Mouse (Mus musculus) embryonic facial prominence, embryonic 14.5 days (tissue): ENCODE measurements at regions not wholly inside any gene's neighbourhood (a gene's known extent, or its start where the extent isn't known, plus 50 kb on each side); places are given as distances from the start of the nearest gene placed in this dataset.

Experiments
- ATAC-seq: fragments of 200-750 bp; cut with Nextera tagmentation; 2 replicates; pipeline ENCODE4 v1.8.0; 2017; ENCODE audit warnings: low read depth, moderate number of reproducible peaks, moderate TSS enrichment
- DNase-seq: peaks from one replicate; pipeline ENCODE4 v3.0.0-alpha.2; 2015; ENCODE audit warnings: low spot score
- H3K27ac ChIP-seq: fragments of 300-500 bp; sonication (generic); replicated peaks from 2 replicates; pipeline ENCODE4 v1.5.1; 2014; ENCODE audit warnings: low read depth, mild to moderate bottlenecking, low read length, moderate library complexity
- H3K27me3 ChIP-seq: fragments of 300-500 bp; sonication (generic); replicated peaks from 2 replicates; pipeline ENCODE4 v1.6.1; 2014; ENCODE audit warnings: low read length; ENCODE audit not compliant: control insufficient read depth, insufficient read depth
- H3K36me3 ChIP-seq: fragments of 300-500 bp; sonication (generic); 2 replicates; pipeline ENCODE4 v1.6.1; 2014; ENCODE audit warnings: low read length, mixed read lengths; ENCODE audit not compliant: control insufficient read depth, insufficient read depth
- H3K4me1 ChIP-seq: fragments of 300-500 bp; sonication (generic); 2 replicates; pipeline ENCODE4 v1.6.1; 2014; ENCODE audit warnings: antibody characterized with exemption, low read length; ENCODE audit not compliant: control insufficient read depth, insufficient read depth
- H3K4me2 ChIP-seq: fragments of 300-500 bp; sonication (generic); 2 replicates; pipeline ENCODE4 v1.6.1; 2014; ENCODE audit warnings: low read depth, mild to moderate bottlenecking, low read length, moderate library complexity, mixed read lengths
- H3K4me3 ChIP-seq: fragments of 300-500 bp; sonication (generic); 2 replicates; pipeline ENCODE4 v1.5.1; 2014; ENCODE audit warnings: low read depth, mild to moderate bottlenecking, low read length
- H3K9ac ChIP-seq: fragments of 300-500 bp; sonication (generic); 2 replicates; pipeline ENCODE4 v1.6.1; 2014; ENCODE audit warnings: low read depth, mild to moderate bottlenecking, low read length, moderate library complexity, mixed read lengths
- H3K9me3 ChIP-seq: fragments of 300-500 bp; sonication (generic); 2 replicates; pipeline ENCODE4 v1.6.1; 2016; ENCODE audit warnings: low read length; ENCODE audit not compliant: control insufficient read depth
- WGBS: fragments of 180-500 bp; shearing (Covaris S2); extraction: QIAGEN DNeasy Blood & Tissue Kit; methylation state at CpG from one replicate; pipeline ENCODE4 v1.1.7; 2014; 5-methylcytosine and 5-hydroxymethylcytosine counted together

GRCm38 (mm10) chr5:73930205-73930604, 138.0 kb downstream of the Usp46 start:
- 0 out of 2 replicates have a peak overlapping the region, but pooled peaks have one; percentile 18 for H3K27ac ChIP-seq

GRCm38 (mm10) chr5:73937799-73938198, 130.4 kb downstream of the Usp46 start:
- Histone ChIP-seq H3K36me3 (no peaks in the 10 kb centered on the region), H3K27ac (no peak overlapping the region), H3K9me3 (no peaks in the 10 kb centered on the region), H3K27me3 (no peaks in the 10 kb centered on the region), H3K4me2 (no peak overlapping the region), H3K4me3 (no peak overlapping the region), H3K9ac (no peak overlapping the region), H3K4me1 (no peaks in the 10 kb centered on the region)
- ATAC-seq, result no peak
- WGBS, result 64% methylated on average over 2 of the region's 2 CpGs
- DNase-seq, result no peak

More at GRCm38 (mm10) chr5:73930205-73930604, 138.0 kb downstream of the Usp46 start:
- no peak overlapping the region for H3K4me3 ChIP-seq
- peaks cover 8% of the 10 kb centered on the region for H3K4me1 ChIP-seq
- H3K9me3 ChIP-seq, result no peaks in the 10 kb centered on the region
- H3K9ac ChIP-seq, result no peak overlapping the region
- H3K4me2 ChIP-seq, result no peak overlapping the region
- H3K27me3 ChIP-seq, result no peaks in the 10 kb centered on the region
- peak; percentile 67; the same call in 1 of the 2 replicates for ATAC-seq
- WGBS, result 45% methylated on average over 5 of the region's 5 CpGs
- no peaks in the 10 kb centered on the region for H3K36me3 ChIP-seq
- DNase-seq, result peak; percentile 83

GRCm38 (mm10) chr5:73938450-73938849, 129.8 kb downstream of the Usp46 start:
- no peaks in the 10 kb centered on the region for H3K9me3 ChIP-seq
- H3K4me2 ChIP-seq, result no peak overlapping the region
- WGBS, result 22% methylated on average over 4 of the region's 4 CpGs
- H3K4me3 ChIP-seq, result no peak overlapping the region
- peak; percentile 54 for DNase-seq
- H3K27ac ChIP-seq, result no peak overlapping the region
- H3K27me3 ChIP-seq, result no peaks in the 10 kb centered on the region
- no peak overlapping the region for H3K9ac ChIP-seq
- no peak for ATAC-seq
- 0 out of 2 replicates have a peak, but pooled peaks cover 4% of the 10 kb centered on the region for H3K4me1 ChIP-seq
- H3K36me3 ChIP-seq, result no peaks in the 10 kb centered on the region

GRCm38 (mm10) chr5:73942950-73943349, 125.3 kb downstream of the Usp46 start:
- H3K4me1 ChIP-seq, result 0 out of 2 replicates have a peak, but pooled peaks cover 4% of the 10 kb centered on the region
- no peak overlapping the region for H3K27ac ChIP-seq
- no peaks in the 10 kb centered on the region for H3K36me3 ChIP-seq
- ATAC-seq, result no peak
- WGBS, result 37% methylated on average over 3 of the region's 3 CpGs
- no peak overlapping the region for H3K4me2 ChIP-seq
- no peak overlapping the region for H3K9ac ChIP-seq
- peak; percentile 27 for DNase-seq
- no peak overlapping the region for H3K4me3 ChIP-seq
- H3K9me3 ChIP-seq, result no peaks in the 10 kb centered on the region
- H3K27me3 ChIP-seq, result no peaks in the 10 kb centered on the region

GRCm38 (mm10) chr5:73945671-73946070, 122.6 kb downstream of the Usp46 start:
- no peaks in the 10 kb centered on the region for H3K27me3 ChIP-seq
- H3K36me3 ChIP-seq, result no peaks in the 10 kb centered on the region
- no peak overlapping the region for H3K9ac ChIP-seq
- no peak overlapping the region for H3K27ac ChIP-seq
- H3K9me3 ChIP-seq, result no peaks in the 10 kb centered on the region
- ATAC-seq (no peak), DNase-seq (no peak)
- 92% methylated on average over 3 of the region's 3 CpGs for WGBS
- no peak overlapping the region for H3K4me2 ChIP-seq
- H3K4me1 ChIP-seq, result 0 out of 2 replicates have a peak, but pooled peaks cover 4% of the 10 kb centered on the region
- H3K4me3 ChIP-seq, result no peak overlapping the region

- Histone ChIP-seq H3K9ac (no peak overlapping the region), H3K4me3 (no peak overlapping the region), H3K9me3 (no peaks in the 10 kb centered on the region), H3K27ac (no peak overlapping the region), H3K27me3 (no peaks in the 10 kb centered on the region), H3K36me3 (no peaks in the 10 kb centered on the region), H3K4me1 (0 out of 2 replicates have a peak, but pooled peaks cover 4% of the 10 kb centered on the region), H3K4me2 (no peak overlapping the region)
- no peak for DNase-seq
- WGBS, result 85% methylated on average over 6 of the region's 6 CpGs
- ATAC-seq, result no peak
These were observed 122.1 kb downstream of the Usp46 start for GRCm38 (mm10) chr5:73946164-73946563.

- no peaks in the 10 kb centered on the region for H3K9me3 ChIP-seq
- H3K27ac ChIP-seq, result no peak overlapping the region
- no peak for ATAC-seq
- H3K4me3 ChIP-seq, result no peak overlapping the region
- no peaks in the 10 kb centered on the region for H3K36me3 ChIP-seq
- 82% methylated on average over 9 of the region's 9 CpGs for WGBS
- H3K9ac ChIP-seq, result no peak overlapping the region
- 0 out of 2 replicates have a peak, but pooled peaks cover 3% of the 10 kb centered on the region for H3K4me1 ChIP-seq
- no peak overlapping the region for H3K4me2 ChIP-seq
- no peak for DNase-seq
- H3K27me3 ChIP-seq, result no peaks in the 10 kb centered on the region
These were observed 120.0 kb downstream of the Usp46 start for GRCm38 (mm10) chr5:73948031-73948899.
